Mouse (Mus musculus): Measurements from ENCODE around the gene Gtf2f1. TPM values are rescaled to one million over a fixed set of nuclear protein-coding genes. Genes with fewer than 3 reads are reported as not detected.

Gene Gtf2f1
- total RNA-seq, 2 experiments from 2014 or later: 15.4 to 17.9 TPM

DNA sequence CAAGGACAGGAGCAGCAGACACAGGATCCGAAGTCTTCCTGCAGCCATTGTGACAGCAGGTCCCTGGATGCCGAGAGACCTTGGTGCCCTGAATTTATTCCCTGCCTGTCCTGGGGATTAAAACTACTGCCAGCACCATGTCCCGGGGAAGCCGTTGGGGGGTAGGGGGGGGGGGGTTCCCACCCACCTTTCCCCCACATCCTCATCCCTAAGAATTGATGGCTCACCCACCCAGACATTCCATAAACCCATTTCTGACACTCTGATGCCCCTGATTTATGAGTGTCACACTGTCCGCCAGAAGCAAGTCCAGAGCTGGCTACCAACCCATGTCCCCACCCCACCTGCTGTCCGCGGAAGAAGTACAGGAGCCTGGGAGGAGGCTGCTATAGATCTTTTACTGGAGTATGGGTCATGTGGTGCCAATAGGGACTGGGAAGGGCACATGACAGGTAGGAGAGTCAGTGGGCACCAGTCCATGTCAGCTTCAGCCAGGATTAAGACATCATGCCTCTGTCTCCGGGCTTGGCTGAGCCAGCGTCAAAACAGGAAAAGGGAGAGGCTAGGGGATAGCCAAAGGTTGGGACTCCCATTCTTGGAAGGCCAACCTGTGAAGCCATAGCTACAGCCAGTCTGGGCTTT is 11.0 kb downstream of the Gtf2f1 start, which contains the start of gene Pspn:
Gene Pspn, minus strand, starts transcription at position 51 of the 642 bp plus-strand sequence.
- H3K4me3 ChIP-seq: no peak within 1 kb of the TSS
- intact Hi-C loops (cut with DNase I): loop anchor here (10.0 kb wide), 1 partner anchor 245 kb away; the partner anchor contains the start of genes Gpr108 and Trip10
- H3K27ac ChIP-seq: no peak within 1 kb of the TSS
- TF ChIP-seq CTCF (IDR thresholded peaks at IDR 0.05): no peak
- no peak for DNase-seq

DNA sequence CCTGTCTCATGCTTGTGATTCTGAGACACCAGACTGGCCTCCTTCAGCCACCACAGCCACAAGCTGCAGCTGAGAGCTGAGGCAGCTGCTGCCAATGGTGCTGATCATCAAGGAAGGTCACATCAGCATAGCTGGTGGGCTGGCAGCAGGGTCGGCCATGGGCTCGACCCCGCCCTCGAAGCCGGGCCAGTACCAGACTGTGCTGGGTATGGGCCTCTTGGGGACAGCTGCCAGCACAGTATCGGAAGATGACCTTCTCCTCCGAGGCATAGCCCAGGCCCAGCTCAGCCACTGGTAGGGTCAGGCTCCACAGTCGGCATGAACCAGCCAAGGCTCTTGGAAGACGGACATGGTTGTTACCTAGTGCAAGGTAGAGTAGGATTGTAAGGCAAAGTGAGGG is 11.7 kb downstream of the Gtf2f1 start:
- intact Hi-C loops (cut with DNase I): loop anchor here (10.0 kb wide), 1 partner anchor 245 kb away; the partner anchor contains the start of genes Gpr108 and Trip10
- no peak for DNase-seq
- Histone ChIP-seq H3K27ac (no peak overlapping the region), H3K4me3 (no peak overlapping the region)
- no peak for TF ChIP-seq CTCF (IDR thresholded peaks at IDR 0.05)

DNA sequence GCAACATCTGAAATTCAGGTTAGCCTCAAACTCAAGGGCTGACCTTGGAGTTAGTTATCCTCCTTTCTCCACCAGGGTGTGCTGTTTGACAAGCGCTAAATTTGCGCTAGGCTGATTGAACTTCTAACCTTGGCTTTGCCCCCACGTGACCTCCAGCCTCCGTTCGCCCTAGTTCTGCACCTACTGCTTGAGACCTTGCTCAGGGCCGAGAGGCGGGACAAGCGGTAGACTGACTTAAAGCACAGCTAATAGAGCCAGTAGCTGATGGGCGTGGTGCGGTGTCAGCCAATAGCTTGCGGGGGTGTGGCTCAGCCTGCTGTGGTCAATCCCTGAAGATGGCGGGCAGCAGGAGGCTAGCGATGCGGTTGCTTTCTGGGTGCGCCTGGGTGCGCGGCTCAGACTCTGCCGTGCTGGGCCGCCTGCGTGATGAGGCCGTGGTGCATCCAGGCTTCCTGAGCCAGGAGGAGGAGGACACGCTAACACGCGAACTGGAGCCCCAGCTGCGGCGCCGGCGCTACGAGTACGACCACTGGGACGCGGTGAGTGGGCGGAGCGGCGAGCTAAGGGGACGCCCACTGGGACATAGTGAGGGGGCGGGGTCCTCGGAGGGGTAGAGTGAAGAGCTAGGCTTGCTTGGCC is 13.9 kb downstream of the Gtf2f1 start, which contains the start of gene Alkbh7:
Gene Alkbh7, plus strand, starts transcription at position 311 of the 639 bp plus-strand sequence.
- peak within 1 kb of the TSS; percentile 84 for H3K27ac ChIP-seq
- H3K4me3 ChIP-seq: peak within 1 kb of the TSS; percentile 90
- intact Hi-C loops (cut with DNase I): loop anchor here (1.0 to 10.0 kb wide), 3 partner anchors 14 to 248 kb away; partner anchors contain the start of genes Gm17949, Gpr108, Gtf2f1 and Trip10
- peak; percentile 98 for DNase-seq
- TF ChIP-seq CTCF (IDR thresholded peaks at IDR 0.05): peak; percentile 83

DNA sequence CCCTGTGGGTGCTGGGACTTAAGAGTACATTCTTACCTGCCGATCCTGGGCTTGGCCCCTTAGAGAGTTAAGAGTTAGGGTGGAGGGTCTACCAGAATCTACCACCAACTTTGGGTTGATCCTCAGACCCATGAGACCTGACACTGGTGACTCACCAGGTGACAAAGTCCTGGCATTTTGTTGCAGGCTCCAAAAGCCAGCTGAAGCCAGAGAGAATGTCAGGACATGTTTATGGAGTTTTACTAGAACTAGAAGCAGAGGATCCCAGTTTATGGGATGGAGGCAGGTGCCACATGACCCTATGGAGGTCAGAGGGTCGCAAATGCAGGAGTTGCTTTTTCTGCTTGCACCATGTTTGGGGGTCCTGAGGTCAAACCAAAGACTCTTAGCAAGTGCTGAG is 14.6 kb downstream of the Gtf2f1 start:
- H3K4me3 ChIP-seq: peak overlapping the region; percentile 90; the same call in 1 of the 2 replicates
- peak overlapping the region; percentile 84 for H3K27ac ChIP-seq
- TF ChIP-seq CTCF (IDR thresholded peaks at IDR 0.05): no peak
- DNase-seq: no peak
- intact Hi-C loops (cut with DNase I): loop anchor here (10.0 kb wide), 1 partner anchor 248 kb away; the partner anchor contains the start of genes Gpr108 and Trip10

DNA sequence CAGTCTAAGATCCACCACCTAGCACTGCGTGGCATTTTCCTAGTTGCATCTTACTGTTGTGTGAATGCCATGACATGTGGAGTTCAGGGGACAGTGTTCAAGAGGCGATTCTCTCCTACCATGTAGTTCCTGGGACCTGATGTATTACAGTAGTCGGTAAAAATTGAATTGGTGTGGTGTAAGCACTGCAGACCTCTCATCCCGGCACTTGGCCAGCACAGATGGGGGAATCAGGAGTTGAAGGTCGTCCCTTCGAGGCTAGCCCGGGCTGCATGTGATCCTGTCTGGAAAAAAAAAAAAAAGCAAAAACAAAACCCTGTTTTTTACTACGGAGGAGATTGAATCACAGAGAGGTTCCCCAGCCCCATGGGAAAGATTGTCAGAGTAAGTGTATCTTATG is 16.0 kb downstream of the Gtf2f1 start:
- H3K4me3 ChIP-seq: no peak overlapping the region
- DNase-seq: no peak
- TF ChIP-seq CTCF (IDR thresholded peaks at IDR 0.05): no peak
- H3K27ac ChIP-seq: no peak overlapping the region
- intact Hi-C loops (cut with DNase I): loop anchor here (10.0 kb wide), 1 partner anchor 250 kb away; the partner anchor contains the start of genes Gpr108 and Trip10

DNA sequence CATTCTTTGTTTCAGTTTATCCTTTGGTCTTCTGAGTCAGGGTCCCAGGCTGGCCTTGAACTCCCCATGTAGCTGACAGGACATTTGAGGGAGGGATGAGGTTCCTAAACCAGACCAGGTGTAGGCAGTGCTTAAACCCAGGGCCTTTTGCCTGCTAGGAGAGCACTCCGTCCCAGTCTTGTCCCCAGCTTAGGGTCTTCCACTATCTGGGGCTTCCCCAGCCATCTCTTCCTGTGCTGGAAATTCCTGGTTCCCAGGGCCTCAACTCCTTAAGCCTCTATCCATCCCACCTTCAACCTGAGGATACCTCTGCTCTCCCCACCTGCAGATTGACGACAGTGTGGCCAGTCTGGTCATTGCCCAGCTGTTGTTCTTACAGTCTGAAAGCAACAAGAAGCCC is 20.1 kb downstream of the Gtf2f1 start:
- peak overlapping the region; percentile 93 for H3K27ac ChIP-seq
- TF ChIP-seq CTCF (IDR thresholded peaks at IDR 0.05): no peak
- no peak for DNase-seq
- intact Hi-C loops (cut with DNase I): loop anchor here (5.0 to 10.0 kb wide), 2 partner anchors 254 to 341 kb away; partner anchors contain the start of genes Gpr108 and Trip10
- peak overlapping the region; percentile 76 for H3K4me3 ChIP-seq

DNA sequence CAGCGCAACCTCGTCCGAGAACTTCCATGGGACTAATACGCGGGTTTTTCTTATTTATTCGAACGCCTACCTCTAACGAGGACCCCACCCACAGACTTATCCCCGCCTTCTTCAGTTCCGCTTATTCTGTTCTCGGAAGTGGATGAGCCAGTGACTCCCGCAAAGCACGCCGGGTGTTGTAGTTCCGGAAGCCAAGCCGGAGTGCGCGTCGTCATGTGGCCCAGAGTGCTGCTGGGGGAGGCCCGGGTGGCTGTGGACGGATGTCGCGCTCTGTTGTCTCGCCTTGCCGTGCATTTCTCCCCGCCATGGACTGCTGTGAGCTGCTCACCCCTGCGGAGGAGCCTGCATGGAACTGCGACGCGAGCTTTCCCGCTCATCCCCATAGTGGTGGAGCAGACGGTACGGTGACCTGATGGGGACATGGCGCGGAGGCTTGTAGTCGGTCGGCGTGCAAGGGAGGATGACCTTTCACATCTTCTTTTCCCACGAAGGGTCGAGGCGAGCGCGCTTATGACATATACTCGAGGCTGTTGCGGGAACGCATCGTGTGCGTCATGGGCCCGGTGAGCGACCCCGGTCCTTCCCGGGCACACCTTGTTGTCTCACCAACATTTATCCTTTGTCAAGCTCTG is 20.9 kb downstream of the Gtf2f1 start, which contains the start of gene Clpp:
Gene Clpp, plus strand, starts transcription at position 191 of the 632 bp plus-strand sequence.
- no peak for TF ChIP-seq CTCF (IDR thresholded peaks at IDR 0.05)
- peak within 1 kb of the TSS; percentile 93 for H3K27ac ChIP-seq
- DNase-seq: peak; percentile 96
- H3K4me3 ChIP-seq: peak within 1 kb of the TSS; percentile 76
- intact Hi-C loops (cut with DNase I): loop anchor here (5.0 to 10.0 kb wide), 2 partner anchors 255 to 342 kb away; partner anchors contain the start of genes Gpr108 and Trip10

DNA sequence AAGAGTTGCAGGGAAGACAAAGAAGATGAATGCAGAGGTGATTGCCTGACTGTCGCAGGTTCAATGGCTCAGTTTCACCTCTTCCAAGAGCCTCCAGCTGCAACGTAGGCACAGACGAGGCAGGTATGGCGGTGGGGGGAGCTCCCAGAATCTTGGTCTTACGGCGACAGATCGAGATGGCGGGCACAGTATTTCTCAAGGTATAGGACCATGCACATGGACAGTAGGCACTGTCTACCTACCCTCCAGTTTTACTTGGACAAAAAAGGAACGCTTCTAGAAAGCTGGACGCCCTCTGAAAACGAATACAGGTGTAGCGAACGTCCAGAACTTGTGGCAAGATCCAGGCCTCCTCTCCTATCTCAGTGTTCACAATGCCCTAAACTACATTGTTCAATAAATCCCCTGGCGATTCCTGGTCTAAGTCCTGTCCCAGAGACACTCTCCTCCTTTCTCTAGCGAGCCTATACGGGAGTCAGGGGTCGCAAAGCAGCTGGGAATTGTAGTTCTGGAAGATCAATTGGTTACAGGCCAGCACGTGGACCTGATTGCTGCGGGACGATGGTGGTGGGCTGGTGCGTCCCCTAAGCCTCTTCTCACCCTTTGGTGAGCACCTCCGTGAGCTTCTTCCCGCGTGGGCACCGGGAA is 21.5 kb downstream of the Gtf2f1 start:
- intact Hi-C loops (cut with DNase I): loop anchor here (5.0 to 10.0 kb wide), 3 partner anchors 52 to 343 kb away; partner anchors contain the start of genes Gpr108, Mllt1 and Trip10
- Histone ChIP-seq H3K4me3 (peak overlapping the region; percentile 76), H3K27ac (peak overlapping the region; percentile 93)
- peak; percentile 80 for DNase-seq
- TF ChIP-seq CTCF (IDR thresholded peaks at IDR 0.05): no peak

DNA sequence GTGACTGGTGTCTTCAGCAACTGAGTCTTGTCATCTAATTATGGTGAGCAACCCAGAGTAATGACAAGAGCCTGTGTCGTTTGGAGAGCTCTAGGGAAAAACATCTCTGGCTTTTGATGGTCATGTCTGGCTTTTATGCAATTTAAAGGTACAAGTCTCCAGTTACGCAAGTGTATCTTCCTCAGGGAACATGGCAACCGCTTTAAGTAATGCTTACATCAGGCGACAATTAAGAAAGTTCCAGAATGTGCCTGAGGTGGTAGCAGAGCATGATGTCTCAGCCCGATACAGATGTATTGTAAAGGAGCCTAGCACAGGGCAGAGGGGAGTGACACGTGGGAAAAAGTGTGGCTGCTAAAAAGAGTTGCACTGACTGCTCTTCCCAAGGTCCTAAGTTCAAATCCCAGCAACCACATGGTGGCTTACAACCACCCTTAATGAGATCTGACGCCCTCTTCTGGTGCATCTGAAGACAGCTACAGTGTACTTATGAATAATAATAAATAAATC is 22.1 kb downstream of the Gtf2f1 start:
- Histone ChIP-seq H3K4me3 (peak overlapping the region; percentile 76), H3K27ac (peak overlapping the region; percentile 93)
- peak; percentile 17; the same call in 1 of the 2 replicates for TF ChIP-seq CTCF (IDR thresholded peaks at IDR 0.05)
- DNase-seq: no peak
- intact Hi-C loops (cut with DNase I): loop anchor here (5.0 kb wide), 1 partner anchor 52 kb away; the partner anchor contains the start of gene Mllt1

DNA sequence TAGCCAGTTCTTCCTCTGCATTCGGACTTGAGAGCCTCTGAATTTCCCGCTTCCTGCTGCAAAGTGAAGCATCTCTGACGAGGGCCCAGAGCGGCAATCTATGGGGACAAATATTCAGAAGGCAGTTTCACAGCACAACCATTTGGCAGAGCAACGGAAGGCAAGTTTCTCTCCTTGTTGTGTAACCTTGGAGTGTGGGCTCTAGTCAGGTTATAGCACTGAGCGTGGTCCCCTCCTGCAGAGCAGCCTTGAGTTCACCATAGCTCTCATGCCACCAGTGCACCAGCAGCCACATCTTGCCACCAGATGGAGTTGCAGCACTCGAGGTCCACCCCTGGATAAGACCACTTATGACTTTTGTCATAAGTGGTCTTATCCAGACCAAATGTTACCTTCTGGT is 22.6 kb downstream of the Gtf2f1 start:
- intact Hi-C loops (cut with DNase I): loop anchor here (5.0 kb wide), 1 partner anchor 51 kb away; the partner anchor contains the start of gene Mllt1
- Histone ChIP-seq H3K27ac (no peak overlapping the region), H3K4me3 (no peak overlapping the region)
- no peak for DNase-seq
- TF ChIP-seq CTCF (IDR thresholded peaks at IDR 0.05): no peak

DNA sequence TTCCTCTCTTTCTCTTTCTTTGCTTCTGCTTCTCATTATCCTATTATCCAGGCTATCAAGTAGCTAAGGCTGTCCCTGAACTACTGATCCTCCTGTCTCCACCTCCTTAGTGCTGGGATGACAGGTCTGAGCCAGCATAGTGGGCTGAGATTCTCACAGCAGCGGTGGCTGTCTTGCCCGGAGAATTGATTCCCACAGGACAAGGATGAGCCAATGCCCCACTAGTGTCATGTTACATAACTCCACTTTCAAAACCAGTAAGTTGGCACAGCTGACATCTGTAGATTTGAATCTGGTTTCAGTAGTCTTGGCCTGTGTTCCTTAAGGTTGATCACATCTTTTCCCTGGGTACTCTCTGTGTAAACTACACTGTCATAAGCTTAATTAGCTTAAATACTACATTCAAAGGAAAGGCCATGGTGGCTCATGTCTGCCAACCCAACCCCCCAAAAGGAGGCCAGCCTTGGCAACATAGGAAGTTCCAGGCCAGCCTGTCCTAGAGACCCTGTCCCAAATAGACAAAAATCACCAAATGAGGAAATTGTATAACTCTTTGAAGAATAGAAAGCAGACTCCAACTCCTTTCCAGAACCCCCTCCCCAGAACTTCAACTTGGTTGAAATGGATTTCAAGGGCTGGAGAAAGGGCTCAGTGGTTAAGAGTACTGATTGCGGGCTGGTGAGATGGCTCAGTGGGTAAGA is 24.8 kb downstream of the Gtf2f1 start:
- intact Hi-C loops (cut with DNase I): loop anchor here (5.0 kb wide), 1 partner anchor 49 kb away; the partner anchor contains the start of gene Mllt1
- no peak overlapping the region for H3K4me3 ChIP-seq
- DNase-seq: no peak

More for the DNA sequence above, 24.8 kb downstream of the Gtf2f1 start:
- no peak overlapping the region for H3K27ac ChIP-seq
- no peak for TF ChIP-seq CTCF (IDR thresholded peaks at IDR 0.05)
